Mouse (Mus musculus) CH12.LX (cell line): ENCODE data around the gene Nrg3.

Experiments used
- BHLHE40 ChIP-seq: IDR thresholded peaks from 2 replicates; pipeline ENCODE4 v1.6.1; 2011; ENCODE audit warnings: mild to moderate bottlenecking, low read depth, low read length, improper control_type of control experiment
- CTCF ChIP-seq, 2 experiments: IDR thresholded peaks in 1 of 2; conservative IDR thresholded peaks in 1 of 2; 2 replicates each; pipeline ENCODE4 v1.5.1; 2011 to 2012; ENCODE audit warnings: low read depth in 2 of 2, low read length in 2 of 2, improper control_type of control experiment in 1 of 2, inconsistent platforms in 1 of 2, mild to moderate bottlenecking in 1 of 2, moderate library complexity in 1 of 2
- ELF1 ChIP-seq: IDR thresholded peaks from 2 replicates; pipeline ENCODE4 v1.6.1; 2014; ENCODE audit warnings: low read depth, mild to moderate bottlenecking, inconsistent platforms, low read length, improper control_type of control experiment
- HCFC1 ChIP-seq: IDR thresholded peaks from 2 replicates; pipeline ENCODE4 v1.6.1; 2012; ENCODE audit warnings: low read depth, mild to moderate bottlenecking, inconsistent platforms, low read length, improper control_type of control experiment
- JUN ChIP-seq: IDR thresholded peaks from 2 replicates; pipeline ENCODE4 v1.6.1; 2011; ENCODE audit warnings: low read depth, mild to moderate bottlenecking, low read length, improper control_type of control experiment, moderate library complexity; ENCODE audit not compliant: insufficient read depth
- KAT2A ChIP-seq: IDR thresholded peaks from 2 replicates; pipeline ENCODE4 v1.6.1; 2012; ENCODE audit warnings: low read length, improper control_type of control experiment, inconsistent platforms; ENCODE audit not compliant: insufficient replicate concordance
- POLR2A ChIP-seq: IDR thresholded peaks from 2 replicates; pipeline ENCODE4 v1.6.1; 2011; ENCODE audit warnings: low read depth, mild to moderate bottlenecking, improper control_type of control experiment, low read length
- POLR2AphosphoS2 ChIP-seq: IDR thresholded peaks from 2 replicates; pipeline ENCODE4 v1.6.1; 2011; ENCODE audit warnings: low read depth, low read length, improper control_type of control experiment
- ZKSCAN1 ChIP-seq: IDR thresholded peaks from 2 replicates; pipeline ENCODE4 v1.6.1; 2012; ENCODE audit warnings: low read depth, inconsistent platforms, low read length, improper control_type of control experiment, borderline replicate concordance

DNA sequence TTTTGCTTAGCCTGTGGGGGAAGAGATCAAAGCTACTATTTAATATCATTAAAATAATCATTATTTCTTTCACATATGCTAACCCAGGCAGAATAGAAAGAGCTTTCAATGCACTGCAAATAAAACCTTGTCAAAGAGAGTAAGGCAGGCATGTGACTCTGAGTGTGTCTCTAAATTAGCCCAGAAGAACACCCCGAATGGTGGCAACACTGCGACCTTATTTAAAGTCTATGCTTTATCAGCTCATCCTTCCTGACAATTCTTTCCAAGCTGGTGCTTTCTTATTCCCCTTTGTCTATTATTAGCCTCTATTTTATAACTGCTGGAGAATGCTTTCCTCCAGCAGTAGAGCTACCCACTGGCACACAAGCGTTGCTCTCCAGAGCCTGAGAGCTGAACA, 475.0 kb downstream of the Nrg3 start:
- TF ChIP-seq CTCF (conservative IDR thresholded peaks at IDR 0.05 in 1 of 2, IDR thresholded peaks at IDR 0.05 in 1 of 2; ENCODE audit: low read depth in 2 of 2, low read length in 2 of 2): no peak
- no peak for TF ChIP-seq ELF1
- no peak for TF ChIP-seq POLR2A
- TF ChIP-seq KAT2A: no peak
- TF ChIP-seq POLR2AphosphoS2: no peak
- TF ChIP-seq ZKSCAN1: no peak
- TF ChIP-seq HCFC1: no peak
- no peak for TF ChIP-seq JUN
- no peak for TF ChIP-seq BHLHE40
